Mouse (Mus musculus) spleen, adult 12 weeks (tissue): ENCODE results near the gene Olfr982.

Experiments
- DNase-seq: peaks from one replicate; pipeline ENCODE4 v3.0.0; 2022; ENCODE audit warnings: low spot score

Gene Olfr982

GRCm38 (mm10) chr9:40073529-40073928 lies at the start of gene Olfr982:
Gene Olfr982, plus strand, starts transcription at chr9:40073829.
- no peak for DNase-seq

GRCm38 (mm10) chr9:40050138-40050537 lies 23.5 kb upstream of the Olfr982 start:
- no peak for DNase-seq

GRCm38 (mm10) chr9:40093495-40093894 lies 19.9 kb downstream of the Olfr982 start, which contains the start of gene Olfr983:
Gene Olfr983, minus strand, starts transcription at chr9:40093595.
- DNase-seq = no peak

- DNase-seq = no peak
Measured at GRCm38 (mm10) chr9:40094769-40095168, 21.1 kb downstream of the Olfr982 start.

- no peak for DNase-seq
Measured at GRCm38 (mm10) chr9:40114106-40114505, 40.5 kb downstream of the Olfr982 start, which contains the start of gene Olfr984. Gene Olfr984, minus strand, starts transcription at chr9:40114206.

GRCm38 (mm10) chr9:40116645-40117286 lies 43.1 kb downstream of the Olfr982 start:
- DNase-seq = no peak

GRCm38 (mm10) chr9:40117287-40117659 lies 43.6 kb downstream of the Olfr982 start:
- DNase-seq = no peak
